8 mouse cellular contexts compared by ENCODE assay signal in genomic region chr5:72646996-72647395, GRCm38 (mm10). TPM values are rescaled to one million over a fixed set of nuclear protein-coding genes. Genes with fewer than 3 reads are reported as not detected.
DNase-seq lines count a peak whose midpoint lies in the region; ATAC-seq and TF ChIP-seq lines count a peak whose summit lies in the region.

No protein-coding gene starts in this region.

- peak overlapping the region; percentile 93 for H3K4me2 ChIP-seq in embryonic facial prominence, embryonic 15.5 days (replicated peaks)
- peak overlapping the region; percentile 87 for H3K4me2 ChIP-seq in intestine, embryonic 15.5 days (replicated peaks)
- H3K4me2 ChIP-seq in myocyte (ENCODE audit: low read depth) = peak overlapping the region; percentile 89

- no peaks in the 10 kb centered on the region for H3K9me3 ChIP-seq in embryonic facial prominence, embryonic 15.5 days (replicated peaks)
- H3K9me3 ChIP-seq in intestine, embryonic 15.5 days = no peaks in the 10 kb centered on the region

- no peaks in the 10 kb centered on the region for H3K36me3 ChIP-seq in embryonic facial prominence, embryonic 15.5 days
- no peaks in the 10 kb centered on the region for H3K36me3 ChIP-seq in intestine, embryonic 15.5 days
- H3K36me3 ChIP-seq in myocyte (ENCODE audit: control insufficient read depth, insufficient read depth) = no peaks in the 10 kb centered on the region

- H3K79me2 ChIP-seq in myocyte (ENCODE audit: control insufficient read depth, insufficient read depth) = no peaks in the 10 kb centered on the region

- H3K27ac ChIP-seq in layer of hippocampus, adult 2 months = no peak overlapping the region
- H3K27ac ChIP-seq in embryonic facial prominence, embryonic 15.5 days (replicated peaks) = no peak overlapping the region
- peak overlapping the region; percentile 85 for H3K27ac ChIP-seq in intestine, embryonic 15.5 days

- no peak overlapping the region for H3ac ChIP-seq in myocyte (ENCODE audit: control insufficient read depth, insufficient read length)

- H3K9ac ChIP-seq in embryonic facial prominence, embryonic 15.5 days = no peak overlapping the region
- H3K9ac ChIP-seq in intestine, embryonic 15.5 days = 0 out of 2 replicates have a peak overlapping the region, but pooled peaks have one; percentile 32

- TF ChIP-seq CTCF in layer of hippocampus, adult 2 months (conservative IDR thresholded peaks at IDR 0.05) = no peak

- peaks cover 10% of the 10 kb centered on the region for H3K4me1 ChIP-seq in embryonic facial prominence, embryonic 15.5 days
- H3K4me1 ChIP-seq in intestine, embryonic 15.5 days (replicated peaks) = no peaks in the 10 kb centered on the region; the same call in none of the 2 replicates

- H3K4me3 ChIP-seq in layer of hippocampus, adult 2 months = peak overlapping the region; percentile 55
- H3K4me3 ChIP-seq in embryonic facial prominence, embryonic 15.5 days (replicated peaks) = peak overlapping the region; percentile 57
- H3K4me3 ChIP-seq in intestine, embryonic 15.5 days (replicated peaks) = peak overlapping the region; percentile 53
- peak overlapping the region; percentile 28 for H3K4me3 ChIP-seq in myocyte

- no peak for DNase-seq in layer of hippocampus, adult 2 months (ENCODE audit: low spot score in 2 of 2)
- DNase-seq in layer of hippocampus, adult 9-11 months = no peak
- DNase-seq in gastrocnemius, postnatal 25 days = no peak
- DNase-seq in yolk sac, embryonic 10.5 days (ENCODE audit: low spot score) = no peak

- H3K27me3 ChIP-seq in embryonic facial prominence, embryonic 15.5 days = no peaks in the 10 kb centered on the region
- H3K27me3 ChIP-seq in intestine, embryonic 15.5 days (replicated peaks) = no peaks in the 10 kb centered on the region
- peaks cover 3% of the 10 kb centered on the region for H3K27me3 ChIP-seq in myocyte (ENCODE audit: control insufficient read depth, insufficient read depth, insufficient read length)

- 29% methylated on average over 10 of the region's 10 CpGs for WGBS in embryonic facial prominence, embryonic 15.5 days
- WGBS in intestine, embryonic 15.5 days = 24% methylated on average over 10 of the region's 10 CpGs

- TF ChIP-seq POLR2A in myocyte (IDR thresholded peaks at IDR 0.05; ENCODE audit: insufficient read length, low read depth) = no peak

- no peak for ATAC-seq in embryonic facial prominence, embryonic 15.5 days (ENCODE audit: insufficient number of reproducible peaks, low FRiP score, low TSS enrichment, low read depth)
- ATAC-seq in intestine, embryonic 15.5 days = peak; percentile 66
- ATAC-seq in granulocyte monocyte progenitor cell, adult 5-6 weeks (replicated peaks; ENCODE audit: poor library complexity, severe bottlenecking) = no peak

TF ChIP-seq in myocyte, 11 proteins besides CTCF, POLR2A, EP300 and RAD21:
- no peak for TF ChIP-seq REST (IDR thresholded peaks at IDR 0.05; ENCODE audit: insufficient read depth, insufficient read length)
- no peak for TF ChIP-seq CEBPB (IDR thresholded peaks at IDR 0.05; ENCODE audit: insufficient read depth, poor library complexity, severe bottlenecking)
- no peak for TF ChIP-seq MYOD1 (IDR thresholded peaks at IDR 0.05; ENCODE audit: control insufficient read depth in 1 of 3, insufficient read length in 2 of 3, low read depth in 2 of 3)
- TF ChIP-seq SRF (IDR thresholded peaks at IDR 0.05; ENCODE audit: control insufficient read depth, insufficient read length, low read depth) = no peak
- no peak for TF ChIP-seq TCF3 (IDR thresholded peaks at IDR 0.05; ENCODE audit: insufficient read length, low read depth)
- TF ChIP-seq E2F4 (IDR thresholded peaks at IDR 0.05; ENCODE audit: insufficient read depth) = no peak
- no peak for TF ChIP-seq TCF12 (IDR thresholded peaks at IDR 0.05; ENCODE audit: insufficient read depth, poor library complexity, severe bottlenecking)
- no peak for TF ChIP-seq MYOG (IDR thresholded peaks at IDR 0.05; ENCODE audit: control insufficient read depth in 1 of 3, insufficient read depth in 1 of 3, insufficient read length in 2 of 3, low read depth in 2 of 3)
- TF ChIP-seq USF1 (IDR thresholded peaks at IDR 0.05; ENCODE audit: low read depth) = no peak
- TF ChIP-seq POLR2AphosphoS2 (IDR thresholded peaks at IDR 0.05; ENCODE audit: insufficient read length, low read depth) = no peak
- no peak for TF ChIP-seq MAX (IDR thresholded peaks at IDR 0.05; ENCODE audit: low read depth)
TF ChIP-seq in myocyte: peak in this region for 0.

RNA-seq across cellular contexts. Expression of gene Nipal1, which starts 0.6 kb away (rescaled TPM):
- total RNA-seq in layer of hippocampus, adult 2 months (2021) = not detected
- 10.6 and 16.6 TPM in 2 replicates for polyA plus RNA-seq in embryonic facial prominence, embryonic 15.5 days (2015; fragmentation: Nextera tagmentation; extraction: Ambion mirVana)
- 30.5 and 31.6 TPM in 2 replicates for polyA plus RNA-seq in intestine, embryonic 15.5 days (2015; fragmentation: Nextera tagmentation; extraction: Ambion mirVana)
- 0.07 TPM for polyA plus RNA-seq in myocyte (2012; fragmentation: generic; extraction: Trizol)
- total RNA-seq in granulocyte monocyte progenitor cell, adult 5-6 weeks (2014; fragmentation: Nextera tagmentation) = not detected in 2 replicates
- total RNA-seq in granulocyte monocyte progenitor cell, adult 5-6 weeks (2017) = not detected in 2 replicates
- total RNA-seq in gastrocnemius, postnatal 25 days (2021) = not detected

RNA-seq across cellular contexts. Expression of gene Cnga1, which starts 2.9 kb away (rescaled TPM):
- not detected for total RNA-seq in layer of hippocampus, adult 2 months (2021)
- not detected in 2 replicates for polyA plus RNA-seq in embryonic facial prominence, embryonic 15.5 days (2015; fragmentation: Nextera tagmentation; extraction: Ambion mirVana)
- polyA plus RNA-seq in intestine, embryonic 15.5 days (2015; fragmentation: Nextera tagmentation; extraction: Ambion mirVana) = 0.06 TPM in 1 of 2 replicates, not detected in the other
- not detected for polyA plus RNA-seq in myocyte (2012; fragmentation: generic; extraction: Trizol)
- total RNA-seq in granulocyte monocyte progenitor cell, adult 5-6 weeks (2014; fragmentation: Nextera tagmentation) = not detected in 2 replicates
- total RNA-seq in granulocyte monocyte progenitor cell, adult 5-6 weeks (2017) = not detected in 2 replicates
- total RNA-seq in gastrocnemius, postnatal 25 days (2021) = not detected

RNA-seq across cellular contexts. Expression of gene Gm5868, which starts 59.6 kb away (rescaled TPM):
- total RNA-seq in layer of hippocampus, adult 2 months (2021) = under 1 TPM in 1 of 2 experiments, not detected in 1; 0.42 TPM
- polyA plus RNA-seq in embryonic facial prominence, embryonic 15.5 days (2015; fragmentation: Nextera tagmentation; extraction: Ambion mirVana) = 0.47 and 0.76 TPM in 2 replicates
- 0.50 and 1.0 TPM in 2 replicates for polyA plus RNA-seq in intestine, embryonic 15.5 days (2015; fragmentation: Nextera tagmentation; extraction: Ambion mirVana)
- polyA plus RNA-seq in myocyte (2012; fragmentation: generic; extraction: Trizol) = not detected
- total RNA-seq in granulocyte monocyte progenitor cell, adult 5-6 weeks (2014; fragmentation: Nextera tagmentation) = not detected in 2 replicates
- total RNA-seq in granulocyte monocyte progenitor cell, adult 5-6 weeks (2017) = not detected in 2 replicates
- total RNA-seq in gastrocnemius, postnatal 25 days (2021) = not detected
